Mouse (Mus musculus): ENCODE results near the gene Anapc2.
A peak's percentile ranks its signal among the peaks of the same experiment; 100 is the strongest.

The Anapc2 gene

DNA sequence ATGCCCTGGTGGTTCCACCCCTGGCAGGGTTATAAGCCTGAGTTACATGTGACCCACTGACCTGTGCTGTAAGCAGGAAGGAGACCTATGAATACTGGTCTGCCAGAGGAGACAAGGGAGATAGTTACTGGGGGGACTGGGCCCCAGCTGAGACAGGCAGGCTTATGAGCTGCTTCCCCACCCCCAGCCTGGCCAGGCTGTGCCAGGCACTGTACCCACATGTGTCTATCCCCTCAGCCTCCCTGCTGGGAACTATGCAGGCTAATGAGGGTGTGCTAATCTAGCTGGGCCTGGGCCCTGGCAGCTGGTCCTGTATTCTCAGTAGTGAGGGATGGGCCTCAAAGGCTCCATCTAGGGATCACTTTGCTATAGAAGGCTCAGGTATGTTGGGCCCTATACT is 5.0 kb upstream of the Anapc2 start:
- 0 out of 2 replicates have a peak, but pooled peaks have one; percentile 10 for ATAC-seq (ENCODE audit: low TSS enrichment)

GRCm38 (mm10) chr2:25267746-25268309 is 4.5 kb upstream of the Anapc2 start:
- no peak for ATAC-seq (ENCODE audit: low TSS enrichment)

DNA sequence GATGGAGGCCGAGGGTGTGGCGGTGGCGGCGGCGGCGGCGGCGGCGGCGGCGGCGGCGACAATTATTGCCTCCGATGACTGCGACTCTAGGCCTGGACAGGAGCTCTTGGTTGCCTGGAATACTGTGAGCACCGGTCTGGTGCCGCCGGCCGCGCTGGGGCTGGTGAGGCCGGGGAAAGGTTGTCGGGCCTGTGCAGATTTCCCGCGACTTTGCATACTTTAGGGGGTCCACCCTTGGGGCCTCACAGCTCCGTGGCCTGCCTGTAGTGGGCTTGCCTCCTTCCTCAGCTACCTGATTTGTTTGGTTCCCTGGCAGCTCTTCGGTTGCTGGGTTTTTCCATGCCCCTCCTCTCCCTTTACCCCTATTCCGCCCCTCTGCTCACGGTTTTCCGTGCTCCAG is 237 bp downstream of the Anapc2 start:
- no peak for ATAC-seq (ENCODE audit: low TSS enrichment)

GRCm38 (mm10) chr2:25273010-25273409 is 732 bp downstream of the Anapc2 start:
- ATAC-seq (ENCODE audit: low TSS enrichment), result no peak

DNA sequence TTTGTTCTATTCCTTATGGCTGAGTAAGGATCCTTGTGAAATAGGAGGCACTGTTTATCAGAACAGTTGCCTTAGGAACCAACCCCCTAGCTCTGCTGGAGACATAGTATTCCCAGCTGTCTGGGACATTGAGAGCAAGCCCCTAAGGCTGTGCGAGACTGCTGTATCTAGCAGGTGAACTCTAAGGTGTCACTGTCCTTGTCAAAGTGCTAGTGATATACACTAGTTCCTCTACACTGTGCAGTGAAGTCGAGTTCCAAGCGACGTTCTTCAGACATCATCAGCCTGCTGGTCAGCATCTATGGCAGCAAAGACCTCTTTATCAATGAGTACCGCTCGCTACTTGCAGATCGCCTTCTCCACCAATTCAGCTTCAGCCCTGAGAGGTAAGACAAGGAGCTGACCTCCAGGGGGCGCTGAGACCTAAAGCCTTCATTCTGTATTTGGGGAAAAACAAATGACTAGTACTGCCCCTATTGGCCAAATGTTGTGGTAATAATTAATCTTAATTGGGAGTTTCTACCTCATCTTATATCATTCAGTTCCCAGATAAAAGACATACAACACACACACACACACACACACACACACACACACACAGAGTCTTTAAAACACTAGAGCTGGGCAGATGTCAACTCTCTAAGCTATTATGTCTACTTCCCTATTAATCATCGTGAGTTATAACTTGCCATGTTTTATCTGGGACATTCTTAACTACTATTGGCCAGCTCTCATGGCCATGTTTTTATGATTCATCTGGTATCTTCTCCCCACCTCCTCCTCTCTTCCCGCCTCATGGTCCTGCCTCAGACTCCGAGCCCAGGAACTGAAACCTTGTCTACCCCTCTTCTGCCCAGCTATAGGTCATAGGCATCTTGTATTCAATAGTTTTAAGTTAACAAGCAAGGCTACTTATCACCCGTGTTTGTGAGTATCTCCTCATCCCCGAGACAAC is 6.9 kb downstream of the Anapc2 start:
- peak; percentile 62; the same call in 1 of the 2 replicates for ATAC-seq (ENCODE audit: low TSS enrichment)

GRCm38 (mm10) chr2:25285551-25285950 is 13.3 kb downstream of the Anapc2 start:
- ATAC-seq (ENCODE audit: low TSS enrichment), result no peak

- ATAC-seq (ENCODE audit: low TSS enrichment), result no peak
These were observed 14.0 kb downstream of the Anapc2 start for GRCm38 (mm10) chr2:25286314-25286713.

DNA sequence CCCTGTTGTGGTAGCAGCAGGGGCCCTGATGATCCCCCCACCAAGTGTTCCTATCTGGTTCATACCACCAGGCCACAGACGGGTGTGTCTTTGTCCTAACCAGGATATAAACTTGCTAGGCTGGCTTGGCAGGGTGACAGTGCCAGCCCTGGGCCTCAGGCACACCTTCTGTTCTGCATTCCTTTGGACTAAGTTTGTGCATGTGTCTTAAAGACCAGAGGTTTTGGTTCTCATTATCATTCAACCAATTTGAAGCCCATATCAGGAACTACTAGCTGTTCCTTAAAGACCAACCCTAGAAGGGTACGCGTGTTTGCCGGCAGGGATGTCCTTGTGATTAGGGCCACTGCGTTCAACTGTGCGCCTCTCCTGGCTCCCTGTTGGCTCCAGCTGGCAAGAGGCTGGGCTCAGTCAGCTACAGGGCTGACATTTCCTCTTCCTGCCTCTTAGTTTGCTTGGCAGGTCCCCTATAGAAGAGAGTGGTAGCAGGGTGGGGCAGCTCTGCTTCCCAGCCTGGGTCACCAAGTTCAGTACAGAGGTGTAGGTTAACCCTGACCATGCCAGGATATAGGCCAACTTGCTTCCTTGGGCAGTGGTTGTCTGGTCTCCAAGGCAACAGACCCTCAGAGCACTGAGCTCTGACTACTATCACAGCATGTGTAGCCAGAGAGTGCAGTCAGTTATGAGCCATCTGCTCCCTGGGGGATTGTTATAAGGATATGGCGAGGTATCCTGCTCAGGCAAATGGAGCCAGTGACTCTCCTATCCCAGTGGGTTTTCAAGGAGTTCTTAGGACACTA is 14.8 kb downstream of the Anapc2 start:
- ATAC-seq (ENCODE audit: low TSS enrichment), result no peak

DNA sequence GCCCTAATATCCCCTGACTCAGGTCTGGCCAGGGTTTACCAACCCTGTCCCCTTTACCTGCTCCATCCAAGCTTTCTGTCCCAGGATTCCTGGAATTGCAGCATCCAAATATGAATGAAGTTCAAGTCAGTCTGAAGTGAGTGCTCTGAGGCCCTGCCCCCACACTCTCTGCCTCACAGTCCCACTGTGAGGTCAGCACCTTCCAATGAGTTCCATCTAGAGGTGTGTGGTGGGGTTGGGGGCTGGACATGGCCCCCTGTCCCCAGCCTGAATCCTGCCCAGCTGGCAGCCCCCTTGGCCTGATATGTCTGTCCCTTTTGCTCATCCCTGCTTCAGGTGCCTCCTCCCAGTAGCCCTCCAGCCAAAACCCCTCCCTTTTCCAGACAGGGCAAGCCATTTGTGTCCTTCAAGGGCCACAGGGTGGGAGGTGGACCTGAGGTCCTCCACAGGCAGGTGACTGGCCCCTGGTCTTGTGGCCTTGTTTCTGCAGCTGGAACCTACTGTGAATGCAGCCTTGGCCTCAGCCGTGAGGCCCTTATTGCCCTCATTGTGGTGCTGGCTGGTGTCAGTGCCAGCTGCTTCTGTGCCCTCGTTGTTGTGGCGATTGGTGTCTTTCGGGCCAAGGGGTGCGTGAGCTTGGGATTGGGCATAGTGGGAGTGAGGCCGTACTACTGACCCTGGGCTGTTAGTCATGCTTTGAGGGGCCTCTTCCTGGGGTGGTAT is 15.8 kb downstream of the Anapc2 start, which contains the start of gene Tmem210:
TSS of gene Tmem210 (plus strand) at position 219 of the 723 bp plus-strand sequence.
- ATAC-seq (ENCODE audit: low TSS enrichment), result no peak

- ATAC-seq (ENCODE audit: low TSS enrichment), result no peak
These were observed 16.6 kb downstream of the Anapc2 start for GRCm38 (mm10) chr2:25288734-25289345.

DNA sequence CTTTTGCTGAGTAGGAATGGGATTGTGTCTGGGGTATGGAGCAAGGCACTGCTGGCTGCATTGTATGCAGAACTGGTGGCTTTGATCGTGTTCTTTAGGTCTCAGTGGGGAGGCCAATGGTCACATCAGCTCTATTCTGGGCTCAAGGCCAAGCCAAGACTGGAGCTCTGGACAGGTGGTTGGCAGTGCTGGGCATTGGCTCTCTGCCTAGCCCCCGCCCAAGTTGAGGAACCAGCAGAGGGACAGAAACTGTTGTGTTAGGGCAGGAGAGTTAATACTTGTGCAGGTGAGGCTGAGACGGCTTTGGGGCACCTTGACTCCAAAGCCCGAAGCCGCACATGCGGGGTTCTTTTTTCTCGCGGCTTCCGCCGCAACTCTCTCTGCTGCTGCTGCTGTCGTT is 17.4 kb downstream of the Anapc2 start, which contains the start of gene Lrrc26:
TSS of gene Lrrc26 (plus strand) at position 265 of the 400 bp plus-strand sequence.
- no peak for ATAC-seq (ENCODE audit: low TSS enrichment)

- ATAC-seq (ENCODE audit: low TSS enrichment), result peak; percentile 15; the same call in 1 of the 2 replicates
These were observed 18.0 kb downstream of the Anapc2 start for GRCm38 (mm10) chr2:25290101-25290815.

DNA sequence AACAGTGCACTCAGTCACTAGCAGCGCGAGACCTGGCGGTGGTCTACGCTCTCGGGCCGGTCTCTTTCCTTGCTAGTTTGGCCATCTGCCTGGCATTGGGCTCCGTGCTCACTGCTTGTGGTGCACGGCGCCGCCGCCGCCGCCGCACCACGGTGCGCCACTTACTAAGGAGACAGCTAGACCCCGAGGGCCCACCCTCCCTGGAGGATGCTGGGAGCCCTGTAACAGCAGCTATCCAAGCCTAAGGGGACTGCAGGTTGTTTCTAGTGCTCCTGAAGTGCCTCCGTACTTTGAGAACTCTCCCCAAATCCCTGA is 18.5 kb downstream of the Anapc2 start:
- no peak for ATAC-seq (ENCODE audit: low TSS enrichment)

GRCm38 (mm10) chr2:25291184-25292053 is 19.1 kb downstream of the Anapc2 start:
- ATAC-seq (ENCODE audit: low TSS enrichment), result no peak

GRCm38 (mm10) chr2:25292054-25292544 is 19.8 kb downstream of the Anapc2 start:
- ATAC-seq (ENCODE audit: low TSS enrichment), result no peak

- no peak for ATAC-seq (ENCODE audit: low TSS enrichment)
These were observed 20.6 kb downstream of the Anapc2 start for GRCm38 (mm10) chr2:25292856-25293255.

DNA sequence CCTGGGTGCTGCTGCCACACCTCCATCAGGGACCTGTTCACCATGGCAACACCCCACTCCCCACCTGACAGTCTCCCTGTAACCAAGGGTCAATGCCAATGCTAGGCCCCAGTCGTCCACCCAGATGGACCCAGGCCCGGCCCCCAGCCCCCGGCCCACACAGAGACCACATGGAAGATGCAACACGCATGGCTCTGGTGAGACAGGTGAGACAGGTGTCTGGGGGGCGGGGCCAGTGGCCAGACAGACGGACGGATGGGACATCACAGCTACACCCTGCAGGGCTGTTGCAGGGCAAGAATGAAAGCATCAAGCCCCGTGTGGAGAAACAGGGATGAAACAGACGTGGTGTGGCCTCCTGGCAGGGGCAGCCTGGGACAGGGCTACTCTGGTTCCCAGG is 21.4 kb downstream of the Anapc2 start:
- ATAC-seq (ENCODE audit: low TSS enrichment), result no peak

- ATAC-seq (ENCODE audit: low TSS enrichment), result no peak
These were observed 24.8 kb downstream of the Anapc2 start for GRCm38 (mm10) chr2:25297093-25297492.

DNA sequence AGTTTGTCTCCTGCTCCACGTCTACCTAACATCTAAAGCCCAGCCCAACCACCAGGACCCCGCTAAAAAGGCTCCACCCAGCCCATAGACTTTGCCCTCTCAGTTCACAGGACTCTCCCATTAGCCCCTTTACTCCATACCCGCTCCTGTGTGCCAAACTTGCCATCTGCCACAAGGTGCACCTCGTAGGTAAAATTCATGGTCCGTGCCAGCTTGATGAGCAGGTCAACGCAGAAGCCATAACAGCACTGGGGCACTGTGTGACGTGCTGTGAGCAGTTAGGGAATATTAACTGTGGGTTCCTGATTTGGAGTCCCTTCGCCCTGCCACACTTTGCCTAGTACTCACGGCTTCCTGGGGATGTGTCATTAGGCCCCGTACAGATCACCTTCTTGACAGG is 25.8 kb downstream of the Anapc2 start:
- no peak for ATAC-seq (ENCODE audit: low TSS enrichment)

Measured in frontal cortex, adult (tissue).